Mouse (Mus musculus) thymus, postnatal 14 days (tissue): ENCODE data around the gene Tbx6.

Source experiments
- DNase-seq: peaks from one replicate; pipeline ENCODE4 v3.0.0; 2021

Gene Tbx6

DNA sequence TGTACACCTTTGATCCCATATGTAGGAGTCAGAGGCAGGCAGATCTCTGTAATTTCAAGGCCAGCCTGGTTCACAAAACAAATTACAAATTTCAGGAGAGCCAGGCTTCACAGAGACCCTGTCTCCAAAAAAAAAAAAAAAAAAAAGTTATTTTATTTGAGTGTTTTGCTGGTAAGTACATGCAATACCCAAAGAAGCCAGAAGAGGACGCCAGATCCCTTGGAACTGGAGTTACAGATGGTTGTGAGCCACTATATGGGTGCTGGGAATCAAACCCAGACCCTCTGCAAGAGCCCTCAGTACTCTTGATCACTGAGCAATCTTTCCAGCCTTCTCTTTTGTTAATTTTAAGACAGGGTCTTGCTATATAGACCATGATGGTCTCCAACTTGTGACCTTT lies 37.5 kb downstream of the Tbx6 start:
- no peak for DNase-seq

DNA sequence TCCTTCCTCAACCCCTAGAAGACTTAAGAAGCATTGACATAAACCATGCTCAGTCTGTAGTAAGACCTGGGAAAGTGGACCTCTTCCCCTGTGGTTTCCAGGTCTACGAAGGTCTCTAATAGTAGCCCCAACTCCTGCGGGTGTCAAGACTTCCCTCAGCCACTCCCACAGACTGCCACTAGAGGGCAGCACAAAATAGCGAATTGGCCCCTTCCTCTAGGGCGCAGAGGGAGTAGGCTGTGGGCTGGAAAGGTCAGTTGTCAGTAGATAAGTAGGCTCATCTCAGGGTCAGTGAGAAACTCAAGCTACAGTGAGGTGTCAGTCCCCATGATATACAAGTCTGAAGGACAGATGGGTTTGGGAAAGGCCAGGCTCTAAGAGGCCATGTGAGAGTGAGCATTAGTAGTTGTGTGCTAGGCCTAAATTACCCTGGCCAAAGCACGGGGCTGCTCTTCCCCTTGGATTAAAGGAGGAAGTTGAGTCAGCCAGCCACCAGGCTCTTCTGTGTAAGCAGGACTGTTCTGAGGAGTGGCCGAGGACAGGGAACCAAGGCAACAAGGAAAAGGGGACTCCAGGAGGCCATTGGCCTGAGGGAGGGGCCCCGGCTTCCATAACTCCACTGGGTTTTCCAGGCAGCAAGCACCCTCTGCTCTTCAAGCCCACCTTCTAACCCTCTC lies 40.7 kb downstream of the Tbx6 start:
- DNase-seq = peak; percentile 80

DNA sequence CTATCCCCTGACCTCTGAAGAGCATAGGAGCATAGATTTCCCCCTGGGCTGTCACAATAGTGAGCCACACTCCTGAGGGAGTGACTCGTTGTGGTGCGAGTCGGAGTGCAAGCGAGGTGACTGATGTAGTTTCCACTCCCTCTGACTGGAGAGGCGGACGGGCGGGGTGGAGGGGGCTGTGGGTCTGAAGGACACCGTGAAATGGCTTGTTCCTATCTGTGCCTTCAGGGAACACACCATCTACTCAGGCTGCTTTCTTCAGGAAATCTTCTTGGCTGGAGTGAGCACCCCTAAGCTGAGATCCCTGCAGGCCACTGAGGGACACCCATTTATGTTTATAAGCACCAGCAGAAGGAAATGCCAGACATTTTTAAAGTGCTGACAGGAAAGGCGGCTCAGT lies 41.5 kb downstream of the Tbx6 start:
- no peak for DNase-seq

DNA sequence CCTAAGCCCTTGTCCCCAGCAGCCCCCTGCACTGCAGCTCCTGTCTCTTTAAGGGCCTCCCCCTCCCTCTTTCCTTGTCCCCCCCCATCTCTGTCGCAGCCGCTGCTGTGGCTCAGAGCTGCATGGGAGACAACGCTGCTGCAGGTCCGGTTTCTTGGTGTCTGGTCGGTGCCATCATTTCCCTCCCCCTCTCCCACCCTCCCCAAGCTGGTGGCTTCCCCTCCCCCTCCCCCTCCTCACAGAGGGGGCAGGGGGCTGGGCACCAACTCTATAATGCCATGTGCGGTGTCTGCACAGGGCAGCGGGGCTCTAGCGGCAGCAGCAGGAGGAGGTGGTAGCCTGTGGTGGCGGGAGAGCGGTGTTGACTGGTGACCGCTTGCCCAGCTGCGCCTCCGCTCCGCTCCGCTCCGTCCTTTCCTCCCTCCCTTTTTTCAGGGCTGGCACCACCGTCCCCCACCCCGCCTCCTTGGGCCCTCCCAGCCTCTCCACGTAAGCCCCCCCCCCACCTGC lies 42.0 kb downstream of the Tbx6 start:
- DNase-seq = no peak

DNA sequence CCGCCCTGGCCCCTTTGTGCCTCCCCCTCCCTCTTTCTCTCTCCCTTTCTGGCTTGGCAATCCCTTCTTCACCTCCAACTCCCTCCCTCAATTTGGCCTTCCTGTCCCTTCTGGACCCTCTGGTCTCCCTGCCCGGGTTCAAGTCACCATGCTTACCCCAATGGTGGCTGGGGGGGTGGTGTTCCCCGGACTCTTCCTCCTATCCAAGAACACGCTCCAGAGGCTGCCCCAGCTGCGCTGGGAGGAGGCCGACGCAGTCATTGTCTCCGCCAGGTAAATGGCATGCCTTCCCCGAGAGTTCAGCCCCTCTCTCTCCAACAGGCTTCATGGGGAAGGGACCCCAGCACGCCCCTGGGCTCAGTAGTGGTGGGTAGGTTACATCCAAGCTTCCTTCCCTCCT lies 42.7 kb downstream of the Tbx6 start:
- no peak for DNase-seq

DNA sequence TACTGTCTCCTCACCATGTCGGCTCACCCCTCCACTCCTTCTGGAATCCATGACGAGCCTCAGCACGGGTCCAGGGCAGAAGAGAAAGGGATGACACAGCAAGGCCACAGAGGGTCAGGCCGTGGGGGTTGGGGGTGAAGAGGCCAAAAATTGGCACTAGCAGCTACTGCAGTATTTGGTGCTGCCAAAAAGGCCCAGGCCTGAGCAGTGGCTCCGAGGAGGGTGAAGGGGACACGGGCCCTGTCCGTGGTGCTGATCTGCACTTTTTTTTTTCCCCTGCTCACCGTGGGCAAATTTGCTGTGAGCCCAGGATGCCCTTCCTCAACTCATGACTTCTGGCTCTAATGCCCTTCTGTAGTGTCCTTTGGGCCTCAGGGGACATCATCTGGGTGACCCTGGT lies 44.1 kb downstream of the Tbx6 start:
- DNase-seq = peak; percentile 39

DNA sequence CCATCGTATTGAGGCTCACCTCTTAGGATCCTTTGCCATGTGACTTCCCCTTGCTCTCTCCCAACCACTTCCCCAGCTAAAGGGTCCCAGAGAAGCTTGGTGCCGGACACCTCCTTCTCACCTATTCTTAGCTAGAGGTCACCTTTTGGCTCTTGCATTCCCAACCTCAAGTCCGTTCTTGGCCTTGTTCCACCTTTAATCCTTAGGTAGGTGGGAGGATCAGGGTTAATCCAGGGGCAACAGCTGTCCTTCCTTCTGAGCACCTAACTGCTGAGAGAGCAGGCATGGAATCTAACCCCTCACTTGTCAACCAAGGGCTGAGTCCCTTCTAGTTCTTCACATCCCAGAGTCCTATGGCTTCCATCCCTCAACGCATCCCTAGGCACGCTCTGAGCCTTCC lies 44.7 kb downstream of the Tbx6 start:
- DNase-seq = no peak

DNA sequence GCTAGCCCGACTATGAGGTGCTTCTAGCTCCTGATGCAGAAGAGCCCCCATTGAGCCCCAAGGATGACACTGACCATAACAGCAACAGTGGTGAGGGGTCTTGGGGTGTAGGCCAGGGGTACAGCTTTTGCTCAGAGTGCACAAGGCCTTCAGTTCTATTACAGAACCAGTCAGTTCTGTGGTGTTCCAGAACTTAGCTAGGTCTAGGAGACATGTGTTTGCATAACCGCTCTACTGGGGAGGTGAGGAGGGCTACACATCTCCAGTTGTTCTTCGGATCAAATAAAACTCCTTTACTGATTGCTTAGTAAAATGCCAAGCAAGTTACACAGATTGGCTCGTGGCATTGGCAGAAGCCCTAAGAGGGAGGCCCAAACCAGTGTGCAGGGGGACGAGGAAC lies 50.3 kb downstream of the Tbx6 start, which contains the start of gene 4930451I11Rik:
TSS of gene 4930451I11Rik (minus strand) at position 101 of the 400 bp plus-strand sequence.
- DNase-seq = no peak

DNA sequence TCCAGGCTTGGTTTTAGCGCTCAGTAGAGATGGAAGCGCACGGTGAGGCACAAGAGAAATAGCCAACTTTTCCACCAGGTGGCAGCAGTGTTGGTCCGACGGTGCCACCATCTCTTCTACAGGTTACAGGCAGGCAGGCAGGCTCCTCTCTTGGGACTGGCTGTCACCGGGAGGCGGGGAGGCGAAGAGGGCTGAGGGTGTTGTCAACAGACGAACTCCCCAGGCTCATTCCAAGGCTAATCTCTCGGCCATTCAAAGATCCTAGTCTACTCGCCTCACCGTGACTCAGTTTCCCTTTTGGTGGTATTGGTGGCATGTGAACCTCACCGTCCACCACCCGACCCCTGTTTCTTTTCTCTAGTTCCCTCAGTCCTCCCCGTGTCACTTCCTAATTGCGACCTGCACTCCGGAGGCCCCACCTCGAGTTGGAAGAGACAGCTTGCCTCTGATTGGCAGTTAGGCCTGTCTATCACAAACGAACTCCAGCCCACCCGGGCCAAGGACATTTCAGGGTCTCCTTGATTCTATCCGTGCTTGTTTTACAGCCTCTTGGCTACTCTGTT lies 50.8 kb downstream of the Tbx6 start:
- DNase-seq = peak; percentile 87

DNA sequence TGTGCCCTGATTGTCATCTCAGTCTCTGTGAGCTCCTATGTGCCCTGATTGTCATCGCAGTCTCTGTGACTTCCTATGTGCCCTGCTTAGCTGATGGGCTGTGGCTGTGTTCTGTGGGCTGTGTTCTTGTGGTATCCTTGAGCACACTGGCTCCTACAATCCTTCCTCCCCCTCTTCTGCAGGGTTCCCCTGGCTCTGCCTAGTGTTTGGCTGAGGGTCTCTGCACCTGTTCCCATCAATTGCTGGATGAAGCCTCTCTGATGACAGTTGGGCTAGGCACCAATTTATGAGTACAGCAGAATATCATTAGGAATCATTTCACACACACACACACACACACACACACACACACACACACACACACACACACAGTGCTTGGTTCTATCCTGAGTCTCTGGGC lies 52.0 kb downstream of the Tbx6 start:
- DNase-seq = no peak
